Mouse (Mus musculus): ENCODE results near the gene Cep57. TPM values are rescaled to one million over a fixed set of nuclear protein-coding genes. Genes with fewer than 3 reads are reported as not detected.

Gene Cep57
- polyA plus RNA-seq, 1 experiment from 2014 or later = 26.5 TPM

DNA sequence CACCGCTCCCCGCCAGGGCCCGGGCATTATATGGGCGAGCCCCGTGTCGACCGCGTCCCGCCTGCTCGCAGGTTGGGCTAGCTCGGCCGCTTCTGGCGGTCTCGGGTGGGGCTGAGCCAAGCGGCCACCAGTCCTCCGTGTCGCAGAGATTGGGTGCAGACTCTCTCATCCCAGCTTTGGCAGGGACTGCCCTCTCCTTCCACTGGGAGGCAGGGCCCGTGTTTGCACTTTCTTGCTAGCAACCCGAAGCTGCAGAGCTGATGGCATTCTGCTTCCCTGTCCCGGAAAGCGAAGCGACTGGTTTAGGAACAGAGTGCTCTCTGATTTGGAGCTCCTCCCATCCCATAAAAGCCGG, 1.2 kb upstream of the Cep57 start:
- TF ChIP-seq CTCF (IDR thresholded peaks at IDR 0.05; ENCODE audit: low read depth) = peak; percentile 27; the same call in 1 of the 2 replicates

DNA sequence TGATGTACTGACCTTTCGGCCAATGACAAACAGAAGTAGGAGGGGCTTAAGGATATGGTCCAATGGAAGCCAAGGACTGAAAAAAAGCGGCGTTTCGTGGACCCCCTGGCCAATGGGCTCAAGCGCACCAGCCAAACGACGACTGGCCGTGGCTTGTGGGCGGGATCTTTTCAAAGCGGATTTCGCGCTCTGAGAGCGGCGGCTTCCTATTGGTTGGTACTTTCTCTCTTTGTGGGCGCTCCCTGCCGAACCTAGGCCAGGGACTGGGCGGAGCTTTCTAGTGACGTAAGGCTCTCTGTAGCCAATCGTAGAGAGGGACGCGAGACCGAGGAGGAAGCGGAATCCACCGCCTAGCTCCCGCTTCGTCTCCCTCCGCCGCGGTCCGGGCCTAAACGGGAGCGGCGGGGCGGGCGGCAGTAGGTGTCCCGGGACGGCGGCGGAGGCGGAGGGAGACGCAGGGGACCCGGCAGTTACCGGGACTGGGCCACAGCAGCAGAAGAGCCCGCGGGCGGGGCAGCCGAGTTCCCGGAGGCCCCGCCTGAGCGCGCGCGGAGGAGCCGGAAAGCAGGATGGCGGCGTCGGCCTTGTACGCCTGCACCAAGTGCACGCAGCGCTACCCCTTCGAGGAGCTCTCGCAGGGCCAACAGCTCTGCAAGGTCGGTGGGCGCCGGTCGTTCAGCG, 639 bp upstream of the Cep57 start, which contains the start of gene Fam76b:
Fam76b (plus strand) TSS at position 311 of the 681 bp plus-strand sequence.
- peak within 1 kb of the TSS; percentile 90 for H3K9ac ChIP-seq (ENCODE audit: low read depth, low read length)
- under 1% methylated on average over 58 of the region's 67 CpGs for WGBS
- peak; percentile 94 for ATAC-seq

More for the DNA sequence above, 1.2 kb upstream of the Cep57 start:
- Histone ChIP-seq H3K9ac (ENCODE audit: low read depth, low read length) (peak overlapping the region; percentile 90), H3K27ac (ENCODE audit: low read depth, low read length) (peak overlapping the region; percentile 99), H3K9me3 (ENCODE audit: control insufficient read depth) (no peaks in the 10 kb centered on the region), H3K4me3 (ENCODE audit: low read depth, low read length) (peak overlapping the region; percentile 71), H3K36me3 (ENCODE audit: control insufficient read depth, insufficient read depth) (peaks cover 21% of the 10 kb centered on the region), H3K27me3 (replicated peaks; ENCODE audit: control insufficient read depth, insufficient read depth, low read length) (no peaks in the 10 kb centered on the region), H3K4me1 (replicated peaks; ENCODE audit: control insufficient read depth, insufficient read depth, low read length) (no peaks in the 10 kb centered on the region; the same call in 1 of the 2 replicates), H3K4me2 (replicated peaks; ENCODE audit: low read depth) (peak overlapping the region; percentile 79)
- under 1% methylated on average over 23 of the region's 23 CpGs for WGBS
- ATAC-seq = peak; percentile 11

GRCm38 (mm10) chr9:13826391-13826805, 509 bp downstream of the Cep57 start:
- no peaks in the 10 kb centered on the region for H3K9me3 ChIP-seq (ENCODE audit: control insufficient read depth)
- peak; percentile 26 for ATAC-seq
- H3K4me2 ChIP-seq (replicated peaks; ENCODE audit: low read depth) = peak overlapping the region; percentile 80
- peak overlapping the region; percentile 96 for H3K27ac ChIP-seq (ENCODE audit: low read depth, low read length)
- H3K36me3 ChIP-seq (ENCODE audit: control insufficient read depth, insufficient read depth) = peaks cover 10% of the 10 kb centered on the region
- peak overlapping the region; percentile 71 for H3K4me3 ChIP-seq (ENCODE audit: low read depth, low read length)
- no peaks in the 10 kb centered on the region; the same call in 1 of the 2 replicates for H3K4me1 ChIP-seq (replicated peaks; ENCODE audit: control insufficient read depth, insufficient read depth, low read length)
- no peaks in the 10 kb centered on the region for H3K27me3 ChIP-seq (replicated peaks; ENCODE audit: control insufficient read depth, insufficient read depth, low read length)
- H3K9ac ChIP-seq (ENCODE audit: low read depth, low read length) = peak overlapping the region; percentile 70
- no peak for TF ChIP-seq CTCF (IDR thresholded peaks at IDR 0.05; ENCODE audit: low read depth)
- WGBS = under 1% methylated on average over 31 of the region's 31 CpGs

More for the DNA sequence above, 639 bp upstream of the Cep57 start, which contains the start of gene Fam76b:
- no peaks in the 10 kb centered on the region; the same call in 1 of the 2 replicates for H3K4me1 ChIP-seq (replicated peaks; ENCODE audit: control insufficient read depth, insufficient read depth, low read length)
- H3K27me3 ChIP-seq (replicated peaks; ENCODE audit: control insufficient read depth, insufficient read depth, low read length) = no peaks in the 10 kb centered on the region
- H3K36me3 ChIP-seq (ENCODE audit: control insufficient read depth, insufficient read depth) = peaks cover 15% of the 10 kb centered on the region
- no peak for TF ChIP-seq CTCF (IDR thresholded peaks at IDR 0.05; ENCODE audit: low read depth)
- H3K27ac ChIP-seq (ENCODE audit: low read depth, low read length) = peak within 1 kb of the TSS; percentile 99
- H3K9me3 ChIP-seq (ENCODE audit: control insufficient read depth) = no peaks in the 10 kb centered on the region
- H3K4me2 ChIP-seq (replicated peaks; ENCODE audit: low read depth) = peak within 1 kb of the TSS; percentile 80
- peak within 1 kb of the TSS; percentile 71 for H3K4me3 ChIP-seq (ENCODE audit: low read depth, low read length)

GRCm38 (mm10) chr9:13825896-13826295, 1.0 kb downstream of the Cep57 start:
- no peak for ATAC-seq
- no peak for TF ChIP-seq CTCF (IDR thresholded peaks at IDR 0.05; ENCODE audit: low read depth)
- Histone ChIP-seq H3K4me2 (replicated peaks; ENCODE audit: low read depth) (peak overlapping the region; percentile 80), H3K9ac (ENCODE audit: low read depth, low read length) (peak overlapping the region; percentile 70), H3K36me3 (ENCODE audit: control insufficient read depth, insufficient read depth) (peaks cover 10% of the 10 kb centered on the region), H3K27ac (ENCODE audit: low read depth, low read length) (peak overlapping the region; percentile 96), H3K27me3 (replicated peaks; ENCODE audit: control insufficient read depth, insufficient read depth, low read length) (no peaks in the 10 kb centered on the region), H3K4me1 (replicated peaks; ENCODE audit: control insufficient read depth, insufficient read depth, low read length) (no peaks in the 10 kb centered on the region; the same call in 1 of the 2 replicates), H3K9me3 (ENCODE audit: control insufficient read depth) (no peaks in the 10 kb centered on the region), H3K4me3 (ENCODE audit: low read depth, low read length) (peak overlapping the region; percentile 71)
- 2% methylated on average over 8 of the region's 8 CpGs for WGBS

DNA sequence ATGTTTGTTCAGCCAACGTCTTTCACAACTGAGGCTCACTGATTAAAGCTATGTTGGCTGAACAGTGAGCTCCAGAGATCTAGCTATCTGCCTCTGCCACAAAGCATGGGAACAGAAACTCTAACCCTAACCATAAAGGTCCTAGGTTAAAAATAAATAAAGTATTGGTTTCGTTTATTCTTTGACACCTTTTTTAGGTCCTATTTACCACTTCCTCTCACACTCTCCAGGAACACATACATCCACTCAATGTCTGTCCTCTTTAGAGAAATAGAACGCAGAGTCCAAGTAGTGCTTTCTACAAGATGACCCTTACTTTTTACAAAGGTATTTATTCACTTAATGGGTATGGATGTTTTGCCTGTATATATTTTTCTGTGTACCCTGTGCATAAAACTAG, 6.1 kb downstream of the Cep57 start:
- no peak for TF ChIP-seq CTCF (IDR thresholded peaks at IDR 0.05; ENCODE audit: low read depth)
- Histone ChIP-seq H3K4me3 (ENCODE audit: low read depth, low read length) (no peak overlapping the region), H3K36me3 (ENCODE audit: control insufficient read depth, insufficient read depth) (peaks cover 39% of the 10 kb centered on the region)

GRCm38 (mm10) chr9:13818369-13818768, 8.5 kb downstream of the Cep57 start:
- 92% methylated on average over 9 of the region's 9 CpGs for WGBS
- Histone ChIP-seq H3K27ac (ENCODE audit: low read depth, low read length) (no peak overlapping the region), H3K4me3 (ENCODE audit: low read depth, low read length) (no peak overlapping the region), H3K4me1 (replicated peaks; ENCODE audit: control insufficient read depth, insufficient read depth, low read length) (no peaks in the 10 kb centered on the region), H3K36me3 (ENCODE audit: control insufficient read depth, insufficient read depth) (peaks cover 58% of the 10 kb centered on the region), H3K27me3 (replicated peaks; ENCODE audit: control insufficient read depth, insufficient read depth, low read length) (no peaks in the 10 kb centered on the region), H3K9ac (ENCODE audit: low read depth, low read length) (no peak overlapping the region), H3K4me2 (replicated peaks; ENCODE audit: low read depth) (no peak overlapping the region), H3K9me3 (ENCODE audit: control insufficient read depth) (no peaks in the 10 kb centered on the region)
- no peak for TF ChIP-seq CTCF (IDR thresholded peaks at IDR 0.05; ENCODE audit: low read depth)
- ATAC-seq = no peak

More for the DNA sequence above, 6.1 kb downstream of the Cep57 start:
- no peak overlapping the region for H3K9ac ChIP-seq (ENCODE audit: low read depth, low read length)
- no peak overlapping the region for H3K27ac ChIP-seq (ENCODE audit: low read depth, low read length)
- H3K4me1 ChIP-seq (replicated peaks; ENCODE audit: control insufficient read depth, insufficient read depth, low read length) = no peaks in the 10 kb centered on the region; the same call in 1 of the 2 replicates
- ATAC-seq = no peak
- 92% methylated on average over 3 of the region's 3 CpGs for WGBS
- no peak overlapping the region for H3K4me2 ChIP-seq (replicated peaks; ENCODE audit: low read depth)
- no peaks in the 10 kb centered on the region for H3K27me3 ChIP-seq (replicated peaks; ENCODE audit: control insufficient read depth, insufficient read depth, low read length)
- no peaks in the 10 kb centered on the region for H3K9me3 ChIP-seq (ENCODE audit: control insufficient read depth)
